Mouse (Mus musculus): ENCODE measurements around the gene Rab33b. TPM values are rescaled to one million over a fixed set of nuclear protein-coding genes. Genes with fewer than 3 reads are reported as not detected.

Rab33b gene
- polyA plus RNA-seq, 1 experiment from 2014 or later: 27.3 TPM

GRCm38 (mm10) chr3:51511983-51512382 lies 28.3 kb downstream of the Rab33b start:
- no peak for ATAC-seq (ENCODE audit: insufficient number of reproducible peaks, insufficient read depth, low FRiP score, low TSS enrichment, low read depth)
- no peaks in the 10 kb centered on the region for H3K27me3 ChIP-seq
- no peaks in the 10 kb centered on the region for H3K4me1 ChIP-seq
- no peak overlapping the region for H3K9ac ChIP-seq
- WGBS: 95% methylated on average over 5 of the region's 5 CpGs
- no peaks in the 10 kb centered on the region for H3K9me3 ChIP-seq
- H3K4me2 ChIP-seq: no peak overlapping the region
- no peak overlapping the region for H3K27ac ChIP-seq
- no peaks in the 10 kb centered on the region for H3K36me3 ChIP-seq
- H3K4me3 ChIP-seq: no peak overlapping the region

- H3K4me3 ChIP-seq: no peak overlapping the region
- no peak for ATAC-seq (ENCODE audit: insufficient number of reproducible peaks, insufficient read depth, low FRiP score, low TSS enrichment, low read depth)
- no peak overlapping the region for H3K27ac ChIP-seq
- no peaks in the 10 kb centered on the region for H3K9me3 ChIP-seq
- H3K9ac ChIP-seq: no peak overlapping the region
- H3K27me3 ChIP-seq: no peaks in the 10 kb centered on the region
- WGBS: 76% methylated on average over 4 of the region's 4 CpGs
- no peak overlapping the region for H3K4me2 ChIP-seq
- H3K36me3 ChIP-seq: peaks cover 29% of the 10 kb centered on the region
- H3K4me1 ChIP-seq: peaks cover 7% of the 10 kb centered on the region
Observed at GRCm38 (mm10) chr3:51517467-51517866, 33.7 kb downstream of the Rab33b start.

DNA sequence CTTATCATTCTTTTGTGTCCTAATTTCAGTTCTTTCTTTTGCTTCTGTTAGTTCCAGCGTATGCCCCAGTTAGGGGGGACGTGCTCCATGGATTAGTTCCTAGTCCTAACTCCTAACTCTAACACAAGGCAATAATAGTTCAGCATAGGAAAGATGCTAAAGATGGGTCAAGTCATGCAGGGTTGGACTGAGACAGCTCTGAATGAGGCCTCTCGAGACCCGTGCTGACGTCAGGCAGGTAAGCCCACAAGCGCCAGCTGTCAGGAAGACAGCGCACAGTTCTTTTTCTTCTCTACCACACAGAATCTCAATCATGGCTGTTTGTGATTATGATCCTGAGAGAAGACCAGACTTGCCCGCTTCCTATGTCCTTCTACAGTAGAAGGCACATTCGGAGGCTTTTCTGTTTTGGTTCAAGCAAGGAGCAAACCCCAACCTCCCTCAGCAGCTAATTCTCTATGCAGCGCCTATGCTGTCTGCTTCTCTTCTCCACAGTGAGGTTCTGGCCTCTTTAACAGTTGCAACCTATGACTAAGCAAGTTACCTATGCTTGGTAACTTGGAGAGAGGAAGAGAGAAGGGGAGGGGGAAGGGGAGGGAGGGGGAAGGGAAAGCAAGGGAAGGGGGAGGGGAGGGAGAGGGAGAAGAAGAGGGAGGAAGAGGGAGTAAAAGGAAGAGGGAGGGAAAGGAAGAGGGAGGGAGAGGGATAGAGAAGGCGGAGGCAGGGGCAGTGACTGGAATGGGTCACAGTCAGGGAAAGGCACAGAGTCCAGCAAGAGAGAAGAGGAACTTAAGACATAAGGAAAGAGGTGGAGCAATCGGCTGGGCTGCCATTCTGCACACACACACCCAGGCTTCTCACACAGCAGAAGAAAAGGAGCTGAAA lies 34.4 kb downstream of the Rab33b start:
- H3K9me3 ChIP-seq: no peaks in the 10 kb centered on the region
- peaks cover 36% of the 10 kb centered on the region for H3K36me3 ChIP-seq
- no peaks in the 10 kb centered on the region for H3K27me3 ChIP-seq
- H3K4me3 ChIP-seq: no peak overlapping the region
- no peak overlapping the region for H3K27ac ChIP-seq
- no peak overlapping the region for H3K4me2 ChIP-seq
- no peak overlapping the region for H3K9ac ChIP-seq
- 59% methylated on average over 12 of the region's 12 CpGs for WGBS
- peaks cover 7% of the 10 kb centered on the region for H3K4me1 ChIP-seq
- no peak for ATAC-seq (ENCODE audit: insufficient number of reproducible peaks, insufficient read depth, low FRiP score, low TSS enrichment, low read depth)

GRCm38 (mm10) chr3:51518763-51519121 lies 35.0 kb downstream of the Rab33b start:
- Histone ChIP-seq H3K27ac (no peak overlapping the region), H3K27me3 (no peaks in the 10 kb centered on the region), H3K9ac (no peak overlapping the region), H3K36me3 (peaks cover 42% of the 10 kb centered on the region), H3K4me1 (peaks cover 7% of the 10 kb centered on the region), H3K4me2 (no peak overlapping the region), H3K9me3 (no peaks in the 10 kb centered on the region), H3K4me3 (no peak overlapping the region)
- WGBS: 59% methylated on average over 8 of the region's 8 CpGs
- ATAC-seq (ENCODE audit: insufficient number of reproducible peaks, insufficient read depth, low FRiP score, low TSS enrichment, low read depth): no peak

DNA sequence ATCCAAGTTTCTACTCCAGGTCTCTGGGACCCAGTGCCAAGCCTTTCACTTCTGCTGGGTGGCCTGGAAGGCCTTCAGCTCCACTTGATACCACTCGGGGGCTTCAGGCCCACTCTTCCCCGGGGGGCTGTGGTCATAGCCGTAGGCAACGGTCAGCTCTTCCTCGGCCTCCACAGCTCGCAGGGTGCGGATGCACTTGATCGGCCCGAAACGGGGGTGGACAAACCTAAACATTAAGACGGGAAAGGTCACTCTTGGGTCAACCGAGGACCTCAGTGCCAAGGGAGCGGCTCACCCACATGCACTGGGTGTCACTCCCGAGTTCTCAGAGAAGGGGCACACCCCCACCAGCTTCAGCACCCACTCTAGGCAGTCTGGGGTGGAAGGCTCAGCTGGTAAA lies 37.5 kb downstream of the Rab33b start:
- Histone ChIP-seq H3K4me3 (no peak overlapping the region), H3K4me1 (peaks cover 7% of the 10 kb centered on the region), H3K4me2 (no peak overlapping the region), H3K9ac (no peak overlapping the region), H3K9me3 (no peaks in the 10 kb centered on the region), H3K27ac (no peak overlapping the region), H3K27me3 (no peaks in the 10 kb centered on the region), H3K36me3 (peaks cover 67% of the 10 kb centered on the region)
- WGBS: 85% methylated on average over 14 of the region's 14 CpGs
- ATAC-seq (ENCODE audit: insufficient number of reproducible peaks, insufficient read depth, low FRiP score, low TSS enrichment, low read depth): no peak

DNA sequence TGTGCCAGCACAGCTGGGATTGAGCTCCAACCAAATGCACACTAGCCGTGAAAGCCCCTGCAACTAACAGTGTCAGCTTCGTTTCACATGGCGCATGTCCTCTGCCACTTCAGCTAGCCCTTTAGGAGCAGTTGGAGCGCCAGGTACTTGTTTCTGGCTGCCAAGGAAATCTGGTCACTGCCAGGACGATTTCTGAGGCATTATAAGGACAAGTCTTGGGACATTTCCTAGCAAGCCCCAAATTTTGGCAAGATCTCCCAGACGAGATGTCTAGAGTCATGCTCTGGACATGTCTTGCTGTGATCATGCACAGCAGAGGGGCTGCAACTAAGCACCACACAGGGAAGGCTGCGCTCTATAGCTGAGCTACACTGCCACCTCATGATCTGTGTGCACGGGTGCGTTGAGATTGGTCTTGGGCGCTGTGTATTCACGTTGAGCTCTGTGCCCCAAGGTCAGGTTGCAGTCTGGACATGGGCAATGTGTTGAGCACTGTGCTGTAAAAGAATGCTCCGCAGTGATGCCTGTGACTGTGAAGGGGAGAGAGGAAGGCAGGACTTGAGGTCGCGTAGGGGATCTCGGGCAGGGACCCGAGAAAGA lies 41.6 kb downstream of the Rab33b start:
- H3K36me3 ChIP-seq: peaks cover 92% of the 10 kb centered on the region
- 83% methylated on average over 16 of the region's 16 CpGs for WGBS

DNA sequence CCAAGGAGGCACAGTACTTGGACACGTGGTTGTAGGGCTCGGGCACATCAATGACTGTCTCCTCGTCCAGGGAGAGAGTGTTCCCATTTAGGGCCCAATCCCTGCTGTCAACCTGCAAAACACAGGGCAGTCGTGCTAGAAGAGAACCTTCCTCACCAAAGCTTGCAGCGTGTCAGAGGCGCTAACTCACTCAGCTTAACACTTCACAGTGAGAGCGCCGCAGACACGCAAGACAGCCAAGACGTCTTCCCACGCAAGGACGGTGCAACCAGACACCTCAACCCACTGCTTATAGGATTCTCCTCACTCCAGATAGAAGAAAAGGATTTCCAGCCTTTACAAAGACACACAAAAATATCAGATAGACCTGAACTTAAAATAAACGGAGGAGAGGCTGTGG lies 43.2 kb downstream of the Rab33b start:
- Histone ChIP-seq H3K9me3 (no peaks in the 10 kb centered on the region), H3K4me2 (no peak overlapping the region), H3K27me3 (no peaks in the 10 kb centered on the region), H3K27ac (no peak overlapping the region), H3K9ac (no peak overlapping the region), H3K4me1 (no peaks in the 10 kb centered on the region), H3K36me3 (peaks cover 95% of the 10 kb centered on the region), H3K4me3 (no peak overlapping the region)
- 89% methylated on average over 13 of the region's 13 CpGs for WGBS
- no peak for ATAC-seq (ENCODE audit: insufficient number of reproducible peaks, insufficient read depth, low FRiP score, low TSS enrichment, low read depth)

More for the DNA sequence above, 41.6 kb downstream of the Rab33b start:
- Histone ChIP-seq H3K4me3 (no peak overlapping the region), H3K4me1 (no peaks in the 10 kb centered on the region), H3K27me3 (no peaks in the 10 kb centered on the region), H3K9ac (no peak overlapping the region), H3K27ac (peak overlapping the region; percentile 39; the same call in 1 of the 2 replicates), H3K9me3 (no peaks in the 10 kb centered on the region), H3K4me2 (no peak overlapping the region)
- no peak for ATAC-seq (ENCODE audit: insufficient number of reproducible peaks, insufficient read depth, low FRiP score, low TSS enrichment, low read depth)

GRCm38 (mm10) chr3:51531473-51532281 lies 48.0 kb downstream of the Rab33b start:
- no peak for ATAC-seq (ENCODE audit: insufficient number of reproducible peaks, insufficient read depth, low FRiP score, low TSS enrichment, low read depth)
- H3K4me3 ChIP-seq: no peak overlapping the region
- no peak overlapping the region for H3K27ac ChIP-seq
- no peaks in the 10 kb centered on the region for H3K27me3 ChIP-seq
- H3K4me2 ChIP-seq: no peak overlapping the region
- no peaks in the 10 kb centered on the region for H3K4me1 ChIP-seq
- H3K36me3 ChIP-seq: peaks cover 89% of the 10 kb centered on the region
- 85% methylated on average over 13 of the region's 13 CpGs for WGBS
- H3K9ac ChIP-seq: no peak overlapping the region
- H3K9me3 ChIP-seq: no peaks in the 10 kb centered on the region; the same call in 1 of the 2 replicates

DNA sequence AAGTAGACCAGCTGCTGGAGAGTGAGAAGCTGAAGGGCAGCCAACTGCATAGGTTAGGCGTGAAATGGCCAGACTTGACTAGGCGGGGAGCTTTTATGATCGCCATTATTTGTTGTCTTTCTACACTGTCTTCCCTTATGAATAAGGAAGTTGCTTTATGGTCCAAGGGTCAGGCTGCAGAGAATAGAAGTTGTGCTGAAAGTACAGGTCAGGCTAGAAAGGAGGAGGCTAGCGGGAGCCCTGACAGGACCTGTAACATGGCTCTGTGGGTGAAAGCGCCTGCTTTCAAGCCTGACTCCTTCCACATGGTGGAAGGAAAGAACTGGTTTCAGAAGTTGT lies 48.5 kb downstream of the Rab33b start:
- H3K36me3 ChIP-seq: peaks cover 84% of the 10 kb centered on the region
- H3K4me1 ChIP-seq: no peaks in the 10 kb centered on the region
- WGBS: 92% methylated on average over 5 of the region's 5 CpGs

GRCm38 (mm10) chr3:51533573-51533972 lies 49.9 kb downstream of the Rab33b start:
- Histone ChIP-seq H3K27me3 (no peaks in the 10 kb centered on the region), H3K4me3 (no peak overlapping the region), H3K4me2 (no peak overlapping the region), H3K27ac (no peak overlapping the region), H3K4me1 (no peaks in the 10 kb centered on the region), H3K9me3 (no peaks in the 10 kb centered on the region; the same call in 1 of the 2 replicates), H3K36me3 (peaks cover 84% of the 10 kb centered on the region), H3K9ac (no peak overlapping the region)
- WGBS: 89% methylated on average over 5 of the region's 5 CpGs
- ATAC-seq (ENCODE audit: insufficient number of reproducible peaks, insufficient read depth, low FRiP score, low TSS enrichment, low read depth): no peak

More for the DNA sequence above, 48.5 kb downstream of the Rab33b start:
- H3K9ac ChIP-seq: no peak overlapping the region
- no peak overlapping the region for H3K4me3 ChIP-seq
- ATAC-seq (ENCODE audit: insufficient number of reproducible peaks, insufficient read depth, low FRiP score, low TSS enrichment, low read depth): no peak
- no peak overlapping the region for H3K4me2 ChIP-seq
- no peaks in the 10 kb centered on the region; the same call in 1 of the 2 replicates for H3K9me3 ChIP-seq
- H3K27ac ChIP-seq: no peak overlapping the region
- no peaks in the 10 kb centered on the region for H3K27me3 ChIP-seq

- Histone ChIP-seq H3K4me3 (no peak overlapping the region), H3K4me1 (no peaks in the 10 kb centered on the region), H3K9ac (no peak overlapping the region), H3K4me2 (no peak overlapping the region), H3K27ac (no peak overlapping the region), H3K9me3 (no peaks in the 10 kb centered on the region; the same call in 1 of the 2 replicates), H3K36me3 (peaks cover 84% of the 10 kb centered on the region), H3K27me3 (no peaks in the 10 kb centered on the region)
- no peak for ATAC-seq (ENCODE audit: insufficient number of reproducible peaks, insufficient read depth, low FRiP score, low TSS enrichment, low read depth)
- WGBS: 80% methylated on average over 9 of the region's 9 CpGs
Observed at GRCm38 (mm10) chr3:51534013-51534412, 50.3 kb downstream of the Rab33b start.

Data from embryonic facial prominence, embryonic 13.5 days (tissue).